Mouse (Mus musculus) 3T3-L1 (cell line): Measurements from ENCODE around the gene Ano10.
"Not testable (repeated sequence)": the region's sequence is repeated elsewhere in the genome, so short reads cannot be mapped to it uniquely, and the experiment has no call there.

Experiments used
- DNase-seq: peaks from one replicate; pipeline ENCODE4 v3.0.0-alpha.2; 2015; ENCODE audit warnings: low read depth, low spot score

Gene Ano10

DNA sequence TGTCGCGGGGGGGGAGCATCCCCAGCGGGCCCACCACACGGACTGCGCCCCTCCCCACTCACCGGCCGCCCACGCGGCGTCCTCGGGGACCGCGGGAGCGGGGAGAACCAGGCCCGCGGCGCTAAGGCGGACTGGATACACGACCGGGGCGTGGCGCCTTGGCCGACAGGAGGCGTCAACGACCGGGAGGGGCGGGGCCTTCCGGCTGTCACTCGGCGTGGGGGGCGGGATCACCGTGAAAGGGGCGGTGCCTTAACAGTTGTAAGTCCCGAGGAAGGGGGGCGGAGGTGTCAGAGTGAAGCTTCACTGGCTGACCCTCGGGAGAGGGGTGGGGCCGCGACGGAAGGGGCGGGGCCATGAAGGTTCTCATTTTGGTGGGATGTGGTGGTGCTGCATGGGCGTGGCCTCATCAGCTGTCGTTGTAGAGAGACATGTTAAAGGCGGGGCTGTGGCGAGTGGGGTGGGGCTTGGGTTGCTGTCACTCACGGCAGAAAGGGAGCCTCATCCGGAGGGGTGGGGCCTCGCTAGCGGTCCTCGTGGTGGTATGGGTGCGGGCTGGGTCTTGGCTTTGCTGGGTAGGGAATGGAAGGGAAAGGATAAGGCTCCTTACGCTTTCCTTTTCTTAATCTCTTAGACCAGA lies at the start of gene Ano10:
Ano10 (minus strand) TSS at position 182 of the 640 bp plus-strand sequence.
- DNase-seq = peak; percentile 98

DNA sequence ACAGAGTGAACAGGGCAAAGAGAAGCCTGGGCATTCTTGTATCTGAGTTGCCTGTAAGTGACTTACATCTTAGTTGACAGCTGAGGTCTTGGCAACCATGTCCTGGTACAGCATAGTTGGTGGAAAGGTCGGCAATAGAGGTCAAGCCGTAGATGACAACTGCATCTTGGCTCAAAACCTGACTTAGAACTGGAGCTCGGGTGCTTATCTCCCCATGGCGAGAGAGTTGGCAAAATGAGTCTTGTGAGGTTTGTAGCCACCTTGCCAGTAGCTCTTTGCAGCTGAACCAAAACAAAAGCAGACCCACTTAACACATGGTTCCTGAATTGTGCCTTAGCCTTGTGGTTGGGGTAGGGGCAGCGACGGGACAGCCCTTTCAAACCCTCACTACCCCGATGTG lies 49.2 kb upstream of the Ano10 start:
- no peak for DNase-seq

DNA sequence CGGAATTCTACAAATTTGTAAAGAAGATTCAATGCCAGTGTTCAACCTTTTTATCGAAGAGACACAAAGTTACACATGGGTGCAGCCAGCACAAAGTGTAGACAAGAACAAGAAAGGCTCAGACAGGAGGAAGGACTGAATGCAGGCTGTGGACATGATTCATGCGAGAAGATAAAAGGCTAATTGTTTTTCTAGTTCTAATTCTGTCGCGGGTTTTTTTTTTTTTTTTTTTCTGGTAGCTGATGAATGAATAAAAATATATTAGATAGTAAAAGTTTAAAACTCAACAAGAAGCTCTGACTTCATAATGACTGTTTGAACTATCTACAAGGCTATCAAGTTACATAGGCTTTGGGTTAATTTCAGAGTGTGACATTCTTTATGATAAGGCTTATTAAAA lies 45.7 kb upstream of the Ano10 start:
- no peak for DNase-seq

DNA sequence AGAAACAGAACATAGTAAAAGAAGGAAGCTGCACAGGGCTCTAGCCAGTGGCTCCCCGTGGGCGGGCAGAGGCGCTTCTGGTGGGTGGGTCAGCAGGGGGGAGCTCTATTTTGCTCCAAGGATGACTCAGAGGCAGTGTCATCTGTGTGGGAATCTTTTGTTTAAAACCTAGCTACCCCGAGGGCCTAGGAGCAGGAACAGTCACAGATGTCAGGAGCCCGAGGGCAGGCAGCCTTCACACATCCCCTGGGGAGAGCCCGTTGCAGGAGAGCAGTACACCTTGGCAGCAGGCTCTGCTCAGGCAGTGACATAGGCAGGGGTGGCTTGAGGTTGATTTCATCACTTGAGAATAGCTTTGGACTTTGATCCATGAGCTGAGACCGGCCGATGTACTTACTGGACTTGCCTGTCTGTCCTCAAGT lies 43.3 kb upstream of the Ano10 start:
- DNase-seq = peak; percentile 81

DNA sequence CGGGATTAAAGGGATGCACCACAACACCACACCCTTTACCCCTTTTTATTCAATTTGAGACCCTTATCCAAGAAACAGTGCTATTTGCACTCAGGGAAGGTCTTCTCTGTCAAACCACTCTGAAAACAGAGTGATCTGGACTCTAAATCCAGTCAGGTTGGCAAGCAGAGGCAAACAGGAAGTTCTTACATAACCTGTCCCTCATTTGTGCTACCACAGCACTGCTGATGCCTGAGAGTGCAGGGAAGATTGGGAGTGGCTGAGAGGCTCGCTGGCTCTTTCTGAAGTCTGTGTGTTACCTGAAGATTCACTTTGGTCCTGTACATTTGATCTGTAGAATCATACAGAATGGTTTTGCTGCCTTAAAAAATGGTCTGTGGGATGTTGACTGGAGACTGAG lies 42.5 kb upstream of the Ano10 start:
- DNase-seq = peak; percentile 53

DNA sequence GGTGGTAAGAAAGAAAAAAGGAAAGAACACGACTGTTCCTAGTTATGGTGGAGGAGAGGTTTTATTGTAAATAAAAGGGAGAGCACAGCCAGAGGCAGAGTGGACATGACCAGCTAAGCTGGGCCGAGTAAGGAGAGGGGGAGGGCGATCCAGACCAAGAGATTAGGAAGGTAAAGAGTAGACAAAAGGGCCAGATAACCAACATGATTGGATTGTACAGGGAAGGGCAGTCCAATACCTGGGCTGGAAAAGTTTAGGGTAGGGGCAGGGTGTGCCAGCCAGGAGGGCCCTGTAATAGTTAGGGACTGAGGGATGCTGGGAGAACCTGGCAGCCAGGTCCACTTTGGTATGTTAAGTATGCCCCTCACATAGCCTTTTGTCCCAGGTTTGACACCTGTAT lies 34.0 kb upstream of the Ano10 start:
- no peak for DNase-seq

DNA sequence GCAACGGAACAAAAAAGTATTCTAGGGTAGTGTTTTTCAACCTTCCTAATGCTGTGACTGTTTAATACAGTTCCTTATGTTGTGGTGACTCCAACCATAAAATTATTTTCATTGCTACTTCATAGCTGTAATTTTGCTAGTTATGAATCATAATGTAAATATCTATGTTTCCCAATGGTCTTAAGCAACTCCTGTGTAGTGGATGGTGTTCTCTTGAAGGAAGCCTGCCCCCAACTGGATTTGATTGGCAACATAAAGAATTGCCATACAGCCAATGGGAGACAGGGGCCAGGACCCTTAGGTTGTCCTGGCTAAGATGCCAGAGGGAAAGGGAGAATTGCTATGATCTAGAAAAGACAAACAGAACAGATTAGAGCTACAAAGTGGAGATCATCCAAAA lies 31.8 kb upstream of the Ano10 start:
- DNase-seq = no peak

DNA sequence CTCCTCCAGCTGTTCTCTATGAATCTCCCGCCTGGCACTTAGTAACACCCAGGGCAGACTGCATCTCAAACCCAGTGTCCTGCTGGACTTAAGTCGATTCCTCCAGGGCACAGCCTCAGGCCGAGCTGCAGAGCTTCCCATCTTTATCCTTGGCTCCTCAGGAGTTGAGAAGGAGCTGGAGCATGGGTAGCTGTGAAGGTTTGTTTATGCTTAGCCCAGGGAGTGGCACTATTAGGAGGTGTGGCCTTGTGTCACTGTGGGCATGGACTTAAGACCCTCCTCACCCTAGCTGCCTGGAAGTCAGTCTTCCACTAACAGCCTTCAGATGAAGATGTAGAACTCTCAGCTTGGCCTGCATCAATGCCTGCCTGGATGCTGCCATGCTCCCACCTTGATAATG lies 28.1 kb upstream of the Ano10 start:
- no peak for DNase-seq

DNA sequence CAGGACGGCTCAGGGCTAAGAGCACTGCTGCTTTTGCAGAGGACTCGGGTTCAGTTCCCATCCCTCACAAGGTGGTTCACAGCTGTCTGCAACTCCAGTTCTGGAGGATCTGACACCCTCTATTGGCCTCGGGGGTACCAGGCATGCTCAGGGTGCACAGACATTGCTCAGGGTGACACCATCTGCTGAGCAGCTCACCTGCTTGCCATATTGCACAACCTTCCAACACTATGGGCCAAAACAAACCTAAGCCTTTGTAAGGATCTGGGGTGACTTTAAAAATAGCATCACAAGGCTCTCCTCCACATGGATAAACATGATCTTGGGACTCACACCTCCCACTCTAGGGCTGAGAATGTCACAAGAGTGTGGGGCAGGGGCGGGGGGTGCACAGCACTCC lies 26.4 kb upstream of the Ano10 start:
- DNase-seq = no peak

DNA sequence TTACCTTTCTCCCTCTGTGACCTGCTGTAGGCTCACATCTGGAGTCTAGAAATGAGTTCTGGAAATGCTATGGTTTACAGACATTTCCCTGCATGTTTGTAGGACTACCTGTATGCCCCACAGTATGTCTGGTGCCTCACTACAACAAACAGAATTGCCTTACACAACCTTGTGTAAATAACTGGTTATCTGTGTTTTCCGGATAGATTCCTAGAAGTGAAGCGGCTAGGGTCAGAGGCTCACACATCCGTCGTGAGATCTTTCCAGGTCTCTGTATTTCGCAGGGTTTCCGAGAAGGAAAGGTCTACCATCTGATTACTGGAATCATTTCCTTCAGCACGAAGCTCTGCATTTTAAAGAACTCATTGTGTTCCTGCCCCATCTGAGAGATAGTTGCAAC lies 22.3 kb upstream of the Ano10 start:
- no peak for DNase-seq

DNA sequence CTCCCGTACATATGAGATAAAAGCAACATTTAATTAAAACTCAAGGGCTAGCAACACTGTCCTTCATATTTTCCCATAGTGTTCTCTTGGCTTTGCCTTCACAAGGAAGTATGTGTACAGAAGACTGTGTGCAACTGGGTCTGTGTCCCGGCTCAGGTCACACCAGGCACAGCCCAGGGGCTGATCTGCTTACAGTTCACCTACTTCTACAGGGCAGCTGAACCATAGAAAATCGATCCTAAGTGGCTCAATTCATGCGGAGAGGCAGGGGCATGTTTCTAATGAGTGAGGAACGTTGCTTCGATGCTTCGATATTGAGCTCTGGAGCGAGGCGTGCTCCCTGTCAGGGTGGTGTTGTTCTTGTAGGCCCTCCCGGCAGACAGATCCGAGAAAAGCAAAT lies 21.3 kb upstream of the Ano10 start:
- DNase-seq = no peak

DNA sequence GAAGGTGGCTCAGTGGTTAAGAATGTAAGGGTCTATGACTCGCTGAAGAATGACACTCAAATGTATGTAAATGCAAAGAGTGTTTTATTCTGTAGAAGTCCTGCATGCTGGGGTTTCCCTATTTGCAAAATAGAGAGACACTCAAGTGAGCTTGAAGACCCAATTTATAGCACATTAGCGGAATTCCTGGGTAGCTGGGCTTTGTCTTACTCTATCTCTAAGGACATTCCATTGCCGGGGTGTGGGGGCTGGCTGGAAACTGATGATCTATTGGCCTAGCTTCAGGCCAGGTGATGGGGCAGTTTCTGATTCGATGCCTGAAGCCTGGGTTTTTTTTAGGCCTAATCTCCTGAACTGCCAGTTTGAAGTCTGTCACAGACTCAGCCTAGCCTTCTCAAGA lies 20.7 kb upstream of the Ano10 start:
- DNase-seq = no peak

DNA sequence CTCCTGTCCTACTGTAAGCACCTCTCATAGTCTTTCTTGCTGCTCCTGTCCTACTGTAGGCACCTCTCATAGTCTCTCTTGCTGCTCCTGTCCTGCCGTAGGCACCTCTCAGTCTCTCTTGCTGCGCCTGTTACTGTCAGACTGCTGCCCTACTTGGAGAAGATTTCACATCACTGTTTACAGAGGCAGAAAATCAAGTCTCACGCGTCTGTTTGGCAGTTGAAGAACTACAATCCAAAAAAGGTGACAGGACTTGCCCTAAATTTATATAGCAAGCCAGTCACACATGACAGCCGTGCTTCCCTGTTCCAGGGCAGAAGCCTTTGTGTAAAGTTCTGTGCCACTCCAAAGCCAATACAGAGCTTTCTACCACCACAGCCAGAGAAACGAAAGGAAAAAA lies 20.2 kb upstream of the Ano10 start:
- no peak for DNase-seq

DNA sequence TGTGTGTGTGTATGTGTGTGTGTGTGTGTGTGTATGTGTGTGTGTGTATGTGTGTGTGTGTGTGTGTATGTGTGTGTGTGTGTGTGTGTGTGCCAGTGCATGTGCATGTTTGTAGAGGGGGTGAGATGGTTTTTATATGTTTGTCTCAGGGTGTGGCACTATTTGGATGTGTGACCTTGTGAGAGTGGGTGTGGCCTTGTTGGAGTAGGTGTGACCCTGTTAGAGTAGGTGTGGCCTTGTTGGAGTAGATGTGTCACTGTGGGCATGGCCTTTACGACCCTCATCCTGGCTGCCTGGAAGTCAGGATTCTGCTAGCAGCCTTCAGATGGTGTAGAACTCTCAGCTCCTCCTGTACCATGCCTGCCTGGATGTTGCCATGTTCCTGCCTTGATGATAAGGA lies 18.9 kb upstream of the Ano10 start:
- DNase-seq = not testable (repeated sequence)

DNA sequence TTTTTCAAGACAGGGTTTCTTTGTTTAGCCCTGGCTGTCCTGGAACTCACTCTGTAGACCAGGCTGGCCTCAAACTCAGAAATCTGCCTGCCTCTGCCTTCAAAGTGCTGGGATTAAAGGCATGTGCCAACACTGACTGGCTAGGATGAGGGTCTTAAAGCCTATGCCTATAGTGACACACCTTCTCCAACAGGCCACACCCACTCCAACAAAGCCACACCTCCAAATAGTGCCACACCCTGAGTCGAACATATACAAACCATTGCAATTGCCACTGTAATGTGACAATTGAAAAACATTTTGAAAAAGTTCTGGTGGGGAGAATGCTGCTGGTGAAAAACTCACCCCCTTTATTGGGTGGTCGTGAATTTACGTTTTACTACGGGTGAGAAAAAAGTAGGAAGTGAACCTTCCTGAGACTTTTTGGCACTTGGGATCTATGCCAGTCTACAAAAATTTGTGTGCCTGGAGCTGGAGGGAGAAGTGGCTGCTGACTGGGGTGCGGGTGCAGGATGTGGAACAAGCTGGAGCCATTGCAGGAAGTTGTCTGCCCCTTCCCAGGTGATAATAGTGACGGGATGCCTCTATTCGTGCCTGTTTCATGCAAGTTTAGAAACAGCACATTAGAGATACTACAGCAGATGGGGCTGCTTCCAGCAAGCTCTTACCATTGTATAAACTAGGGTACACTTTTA lies 18.2 kb upstream of the Ano10 start:
- no peak for DNase-seq

DNA sequence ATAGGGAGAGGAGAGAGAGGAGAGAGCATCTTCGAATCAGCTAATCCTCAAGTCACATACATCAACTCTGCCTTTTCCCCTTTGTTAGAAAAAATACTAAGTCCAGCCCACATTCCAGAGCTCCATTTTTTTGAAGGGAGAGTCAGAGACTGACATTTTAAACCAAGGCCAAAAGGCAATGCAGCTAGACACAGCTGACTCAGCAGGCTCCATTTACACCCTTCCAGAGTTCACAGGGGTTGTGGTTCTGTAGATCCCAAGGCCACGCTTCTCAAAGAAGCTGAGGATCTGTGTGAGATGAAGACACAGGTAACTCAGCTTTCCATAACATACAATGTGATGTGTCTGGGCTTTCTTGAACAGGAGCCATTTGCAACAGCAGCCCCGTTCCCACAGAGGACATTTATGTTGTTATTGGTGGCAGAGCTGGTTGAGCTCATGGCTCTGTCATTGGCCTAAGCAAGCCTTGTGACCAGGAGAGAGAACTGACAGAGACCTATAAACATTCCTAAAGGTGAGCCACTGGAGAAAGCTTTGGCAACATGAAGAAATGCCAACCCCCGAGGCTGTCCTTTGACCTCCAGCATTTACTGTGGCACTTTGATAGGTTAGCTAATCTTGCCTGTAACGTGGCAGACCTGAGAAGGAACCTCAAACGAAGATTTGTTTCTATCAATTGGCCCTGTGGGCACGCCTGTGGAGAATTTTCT lies 17.0 kb upstream of the Ano10 start:
- no peak for DNase-seq

DNA sequence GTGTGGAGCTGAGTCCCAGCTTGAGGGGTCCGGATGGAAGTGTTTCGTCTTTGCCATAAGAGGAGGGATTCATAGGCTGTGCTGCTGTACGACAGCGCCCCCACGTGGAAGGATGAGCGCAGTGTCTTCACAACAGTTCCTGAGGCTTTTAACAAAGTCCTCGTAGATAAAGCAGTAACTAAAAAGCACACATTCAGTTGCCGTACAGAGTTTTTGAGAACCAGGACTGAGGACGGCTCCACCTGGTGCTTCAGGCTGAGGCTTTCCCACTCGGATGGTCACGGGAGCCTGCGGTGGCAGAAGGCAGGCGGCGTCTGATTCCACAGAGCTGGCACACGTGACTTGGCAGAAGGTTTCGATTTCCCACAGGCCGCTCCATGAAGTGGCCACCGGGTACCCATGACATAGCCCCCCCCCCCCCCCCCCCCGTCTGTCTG lies 16.4 kb upstream of the Ano10 start:
- DNase-seq = peak; percentile 95

DNA sequence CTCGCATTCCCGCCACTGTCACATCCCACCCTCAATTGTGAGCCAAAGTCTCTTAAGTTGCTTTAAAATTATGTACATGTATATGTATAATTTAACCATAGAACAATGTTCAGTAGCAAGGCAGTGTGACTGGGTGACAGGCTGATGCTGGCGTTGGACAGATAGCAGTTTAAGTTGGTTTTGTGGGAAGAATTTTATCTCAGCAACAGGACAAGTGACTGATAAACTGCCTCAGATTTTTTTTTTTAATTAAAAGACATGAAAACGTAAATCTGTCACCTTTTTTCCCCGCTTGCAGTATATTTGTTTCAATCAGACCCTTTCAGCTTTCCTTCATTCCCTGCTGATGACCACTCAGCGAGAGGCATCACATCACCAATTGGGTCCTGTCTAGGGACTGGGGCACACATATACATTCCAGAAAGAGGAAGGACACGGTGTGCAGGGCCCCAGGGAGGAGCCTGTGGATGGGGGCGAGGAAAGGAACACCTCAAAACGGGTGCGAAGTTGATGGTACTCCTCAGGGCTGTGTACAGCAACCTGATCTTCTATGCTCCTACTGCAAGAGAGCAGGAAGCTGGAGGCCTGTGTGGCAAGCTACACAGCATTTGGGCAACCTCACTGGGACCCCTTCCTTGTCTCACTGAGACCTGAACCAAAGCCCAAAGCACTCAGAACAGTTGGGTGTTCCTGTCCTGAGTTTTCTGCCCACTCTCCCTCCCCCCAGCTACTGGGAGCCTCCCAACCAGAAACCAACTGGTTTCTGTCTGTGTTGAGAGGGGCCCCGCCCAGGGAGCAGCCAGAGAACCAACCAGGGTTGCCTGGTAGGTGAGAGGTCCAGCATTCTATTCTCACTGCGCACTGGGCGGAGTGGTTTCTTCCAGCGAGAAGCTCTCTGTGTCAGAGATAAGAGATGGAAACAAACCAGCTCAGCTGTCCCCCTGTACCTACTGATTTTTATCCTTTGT lies 15.1 kb upstream of the Ano10 start:
- no peak for DNase-seq

DNA sequence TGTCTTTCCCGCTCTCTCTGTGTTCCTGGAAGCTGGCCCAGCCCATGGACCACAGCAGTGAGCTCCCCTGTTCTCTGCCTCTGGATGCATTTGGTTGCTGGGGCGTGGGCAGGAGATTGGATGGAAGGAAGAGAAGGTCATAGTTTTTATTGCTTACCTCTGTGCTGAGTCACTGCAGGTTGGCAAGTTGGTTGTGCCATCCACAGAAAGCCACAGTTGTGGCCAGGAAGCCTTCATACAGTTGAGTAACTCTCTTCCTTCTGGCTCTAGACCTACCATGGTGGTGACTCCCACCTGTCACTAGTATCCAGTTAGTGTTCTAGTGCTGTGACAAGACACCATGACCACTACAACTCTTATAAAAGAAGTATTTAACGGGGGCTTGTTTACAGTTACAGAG lies 11.1 kb upstream of the Ano10 start:
- no peak for DNase-seq

DNA sequence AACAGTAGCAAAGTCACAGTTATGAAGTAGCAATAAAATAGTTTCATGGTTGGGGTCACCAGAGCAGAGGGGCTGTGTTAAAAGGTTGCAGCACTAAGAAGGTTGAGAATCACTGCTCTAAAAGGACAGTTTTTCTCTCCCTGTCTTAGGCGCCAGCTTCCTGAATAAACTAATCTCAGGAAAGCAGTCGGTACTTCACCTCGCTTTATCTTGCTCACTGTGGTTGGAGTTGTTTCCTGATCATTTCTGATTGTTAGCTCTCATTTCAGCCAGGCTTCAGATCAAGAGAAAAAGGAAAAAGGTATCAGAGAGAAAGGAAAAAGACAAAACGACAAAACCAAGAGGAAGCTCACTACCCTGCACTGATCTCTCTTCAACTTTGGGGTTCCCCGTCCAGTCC lies 1.9 kb upstream of the Ano10 start:
- no peak for DNase-seq

DNA sequence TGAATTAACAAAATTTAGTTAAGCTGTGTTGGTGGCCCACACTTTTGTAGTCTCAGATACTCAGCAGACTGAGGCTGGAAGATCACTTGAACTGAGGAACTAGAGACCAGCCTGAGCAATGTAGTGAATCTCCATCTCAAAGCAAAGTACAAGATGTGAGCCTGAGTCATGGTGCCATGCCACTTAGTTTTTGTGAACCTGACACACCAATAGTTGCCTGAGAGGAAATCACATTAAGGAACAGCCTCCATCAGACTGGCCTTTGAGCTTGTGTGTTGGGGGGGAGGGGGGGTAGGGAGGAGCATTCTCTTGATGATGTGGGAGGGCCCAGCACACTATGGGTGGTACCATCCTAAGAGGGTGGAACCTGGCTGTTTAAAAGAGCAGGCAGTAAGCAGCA lies 1.2 kb upstream of the Ano10 start:
- DNase-seq = no peak

DNA sequence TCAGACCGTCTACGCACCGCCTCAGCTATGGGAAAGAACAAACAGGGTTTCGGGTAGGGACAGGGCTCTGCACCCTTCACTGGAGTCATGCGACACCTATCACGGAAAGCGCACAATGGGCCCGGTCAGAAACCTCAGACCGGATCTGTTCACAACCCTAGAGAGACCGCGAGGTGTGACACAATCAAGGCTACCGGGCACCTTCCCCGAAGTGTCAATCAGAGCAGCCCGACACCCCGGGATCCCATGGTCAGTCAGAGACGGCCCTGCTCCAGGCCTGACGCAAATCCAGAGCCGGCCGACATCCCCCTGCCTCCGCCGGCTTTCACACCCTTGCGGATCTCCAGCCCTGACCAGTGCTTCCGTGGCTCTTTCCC lies 370 bp downstream of the Ano10 start:
- DNase-seq = peak; percentile 65
